Mouse (Mus musculus) limb, embryonic 14.5 days (tissue): ENCODE results near the gene Aoc1. TPM values are rescaled to one million over a fixed set of nuclear protein-coding genes. Genes with fewer than 3 reads are reported as not detected.
"Not testable (repeated sequence)": the region's sequence is repeated elsewhere in the genome, so short reads cannot be mapped to it uniquely, and the experiment has no call there.

Experiments
- ATAC-seq: fragments of 200-750 bp; cut with Nextera tagmentation; 2 replicates; pipeline ENCODE4 v1.8.0; 2017; ENCODE audit warnings: low read depth, moderate number of reproducible peaks, moderate TSS enrichment; ENCODE audit not compliant: low FRiP score
- DNase-seq: peaks from one replicate; pipeline ENCODE4 v3.0.0-alpha.2; 2015; ENCODE audit warnings: low spot score
- H3K27ac ChIP-seq: fragments of 300-500 bp; sonication (generic); replicated peaks from 2 replicates; pipeline ENCODE4 v1.5.1; 2014; ENCODE audit warnings: low read depth, mild to moderate bottlenecking, low read length, moderate library complexity, mixed read lengths
- H3K27me3 ChIP-seq: fragments of 300-500 bp; sonication (generic); 2 replicates; pipeline ENCODE4 v1.6.1; 2014; ENCODE audit warnings: low read length, mixed read lengths; ENCODE audit not compliant: control insufficient read depth, insufficient read depth
- H3K36me3 ChIP-seq: fragments of 300-500 bp; sonication (generic); 2 replicates; pipeline ENCODE4 v1.6.1; 2014; ENCODE audit warnings: mild to moderate bottlenecking, low read length, moderate library complexity, mixed read lengths; ENCODE audit not compliant: control insufficient read depth, insufficient read depth
- H3K4me1 ChIP-seq: fragments of 300-500 bp; sonication (generic); 2 replicates; pipeline ENCODE4 v1.6.1; 2014; ENCODE audit warnings: antibody characterized with exemption, low read length, mixed read lengths; ENCODE audit not compliant: control insufficient read depth, insufficient read depth
- H3K4me2 ChIP-seq: fragments of 300-500 bp; sonication (generic); replicated peaks from 2 replicates; pipeline ENCODE4 v1.6.1; 2014; ENCODE audit warnings: low read depth, mild to moderate bottlenecking, low read length, moderate library complexity; ENCODE audit not compliant: severe bottlenecking
- H3K4me3 ChIP-seq: fragments of 300-500 bp; sonication (generic); replicated peaks from 2 replicates; pipeline ENCODE4 v1.5.1; 2014; ENCODE audit warnings: low read length
- H3K9ac ChIP-seq: fragments of 300-500 bp; sonication (generic); 2 replicates; pipeline ENCODE4 v1.6.1; 2014; ENCODE audit warnings: mild to moderate bottlenecking, low read depth, low read length, moderate library complexity; ENCODE audit not compliant: severe bottlenecking
- H3K9me3 ChIP-seq: fragments of 300-500 bp; sonication (generic); 2 replicates; pipeline ENCODE4 v1.6.1; 2016; ENCODE audit warnings: low read length; ENCODE audit not compliant: control insufficient read depth
- POLR2A ChIP-seq: fragments of 200-500 bp; IDR thresholded peaks from 2 replicates; pipeline ENCODE4 v1.8.0; 2012; ENCODE audit warnings: inconsistent platforms, mild to moderate bottlenecking, moderate library complexity, borderline replicate concordance; ENCODE audit not compliant: insufficient read depth, insufficient read length; ENCODE audit errors: extremely low read depth
- WGBS: fragments of 180-500 bp; shearing (Covaris S2); extraction: QIAGEN DNeasy Blood & Tissue Kit; methylation state at CpG from one replicate; pipeline ENCODE4 v1.1.7; 2014; 5-methylcytosine and 5-hydroxymethylcytosine counted together
- polyA plus RNA-seq, 2 experiments: library from polyadenylated mRNA; depleted of rRNA in 1 of 2; stranded (reverse) in 1 of 2; unstranded in 1 of 2; fragments of >200 nt; fragmentation: Nextera tagmentation in 1 of 2; extraction: Ambion mirVana in 1 of 2; gene quantifications; 2 replicates each; pipeline versions ENCODE4 v1.2.1 to v1.2.3; 2012 to 2014

Gene Aoc1
- polyA plus RNA-seq, 2 experiments, result 0.34 TPM; not detected in 1

DNA sequence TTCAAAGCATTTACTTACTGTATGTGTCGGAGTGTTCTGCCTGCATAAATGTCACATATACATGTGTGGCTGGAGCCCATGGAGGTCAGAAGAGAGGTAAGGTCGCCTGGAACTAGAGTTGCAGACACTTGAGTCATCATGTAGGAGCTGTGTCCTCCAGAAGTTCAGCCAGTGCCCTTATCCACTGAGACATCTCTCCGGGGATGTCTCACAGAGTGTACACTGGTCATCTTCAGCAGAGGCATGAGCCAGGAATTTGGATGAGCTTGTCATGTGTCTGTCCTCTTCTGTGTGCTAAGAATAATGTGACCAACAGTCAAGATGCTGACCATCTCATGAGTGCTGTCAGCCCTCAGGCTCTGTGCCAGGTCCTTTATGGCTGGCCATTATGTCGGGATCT, 9.9 kb upstream of the Aoc1 start:
- Histone ChIP-seq H3K27me3 (no peaks in the 10 kb centered on the region), H3K9ac (no peak overlapping the region), H3K27ac (no peak overlapping the region), H3K36me3 (no peaks in the 10 kb centered on the region), H3K4me2 (no peak overlapping the region), H3K4me3 (no peak overlapping the region), H3K9me3 (no peaks in the 10 kb centered on the region), H3K4me1 (peaks cover 4% of the 10 kb centered on the region; the same call in 1 of the 2 replicates)
- DNase-seq (no peak), ATAC-seq (no peak)
- no peak for TF ChIP-seq POLR2A
- 77% methylated on average over 4 of the region's 4 CpGs for WGBS

DNA sequence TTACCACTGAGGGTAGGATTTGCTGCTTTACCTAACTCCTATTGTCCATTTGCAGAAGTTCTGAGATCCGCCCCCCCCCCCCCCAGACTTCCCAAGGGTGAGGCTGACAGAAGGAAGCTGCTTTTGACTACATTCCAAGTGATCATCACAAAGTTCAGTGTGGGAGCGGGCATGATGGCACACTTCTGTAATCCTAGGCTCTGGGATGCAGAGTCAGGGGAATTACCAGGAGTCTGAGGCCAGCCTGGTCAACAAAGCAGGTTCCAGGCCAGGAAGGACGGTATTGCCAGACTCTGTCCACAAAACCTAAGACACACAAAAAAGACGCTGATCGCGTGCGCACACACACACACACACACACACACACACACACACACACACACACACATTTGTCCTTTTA, 9.2 kb upstream of the Aoc1 start:
- Histone ChIP-seq H3K4me3 (no peak overlapping the region), H3K4me1 (peaks cover 4% of the 10 kb centered on the region; the same call in 1 of the 2 replicates), H3K9me3 (no peaks in the 10 kb centered on the region), H3K36me3 (no peaks in the 10 kb centered on the region), H3K27me3 (no peaks in the 10 kb centered on the region), H3K4me2 (no peak overlapping the region), H3K9ac (no peak overlapping the region), H3K27ac (no peak overlapping the region)
- ATAC-seq (no peak), DNase-seq (no peak)
- 90% methylated on average over 7 of the region's 7 CpGs for WGBS
- no peak for TF ChIP-seq POLR2A

DNA sequence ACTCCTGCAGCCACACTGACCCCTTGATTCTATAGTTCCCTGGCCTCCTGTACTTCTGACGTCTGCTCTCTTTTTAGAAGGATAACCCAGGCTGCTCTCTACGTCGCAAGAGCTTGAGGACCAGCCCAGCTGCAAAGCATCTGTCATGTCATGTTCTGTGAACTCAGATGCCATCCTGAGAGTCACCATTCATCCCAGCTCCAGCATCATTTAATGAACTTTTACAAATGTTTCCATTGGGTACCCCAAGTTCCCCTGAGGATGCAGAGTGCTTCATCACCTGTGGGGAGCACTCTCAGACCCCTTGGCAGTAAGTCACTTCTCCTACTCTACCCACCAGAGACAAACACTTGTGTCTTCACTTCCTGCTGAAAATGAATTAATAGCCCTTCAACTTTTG, 8.5 kb upstream of the Aoc1 start:
- no peaks in the 10 kb centered on the region for H3K27me3 ChIP-seq
- no peak overlapping the region for H3K9ac ChIP-seq
- H3K4me1 ChIP-seq, result peaks cover 4% of the 10 kb centered on the region; the same call in 1 of the 2 replicates
- H3K9me3 ChIP-seq, result no peaks in the 10 kb centered on the region
- H3K36me3 ChIP-seq, result no peaks in the 10 kb centered on the region
- ATAC-seq, result no peak
- no peak overlapping the region for H3K4me3 ChIP-seq
- no peak for DNase-seq
- no peak for TF ChIP-seq POLR2A
- H3K27ac ChIP-seq, result no peak overlapping the region
- no peak overlapping the region for H3K4me2 ChIP-seq
- WGBS, result 58% methylated on average over 3 of the region's 3 CpGs

DNA sequence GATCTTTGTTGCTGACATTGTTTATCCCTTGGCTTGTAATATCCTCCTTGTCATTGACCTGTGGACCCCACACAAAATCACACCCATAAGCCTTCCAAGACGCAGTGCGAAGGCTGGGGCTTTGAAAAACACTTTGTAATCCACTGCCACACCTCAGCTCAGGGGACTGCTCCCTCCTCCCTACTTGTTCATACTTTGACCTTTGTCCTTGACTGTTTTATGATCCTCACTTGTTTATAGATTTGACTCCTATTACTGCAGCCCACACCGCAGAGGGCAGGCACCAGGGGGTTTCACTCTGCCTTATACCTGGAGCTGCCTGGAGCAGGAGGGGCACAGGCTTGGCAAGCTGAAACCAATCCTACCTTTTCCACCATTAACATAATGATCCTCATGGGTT, 8.0 kb upstream of the Aoc1 start:
- Histone ChIP-seq H3K9ac (no peak overlapping the region), H3K4me2 (no peak overlapping the region), H3K4me1 (peaks cover 4% of the 10 kb centered on the region; the same call in 1 of the 2 replicates), H3K27me3 (no peaks in the 10 kb centered on the region), H3K27ac (no peak overlapping the region), H3K9me3 (no peaks in the 10 kb centered on the region), H3K4me3 (no peak overlapping the region), H3K36me3 (no peaks in the 10 kb centered on the region)
- no peak for ATAC-seq
- WGBS, result 38% methylated on average over 3 of the region's 3 CpGs
- no peak for DNase-seq
- TF ChIP-seq POLR2A, result no peak

DNA sequence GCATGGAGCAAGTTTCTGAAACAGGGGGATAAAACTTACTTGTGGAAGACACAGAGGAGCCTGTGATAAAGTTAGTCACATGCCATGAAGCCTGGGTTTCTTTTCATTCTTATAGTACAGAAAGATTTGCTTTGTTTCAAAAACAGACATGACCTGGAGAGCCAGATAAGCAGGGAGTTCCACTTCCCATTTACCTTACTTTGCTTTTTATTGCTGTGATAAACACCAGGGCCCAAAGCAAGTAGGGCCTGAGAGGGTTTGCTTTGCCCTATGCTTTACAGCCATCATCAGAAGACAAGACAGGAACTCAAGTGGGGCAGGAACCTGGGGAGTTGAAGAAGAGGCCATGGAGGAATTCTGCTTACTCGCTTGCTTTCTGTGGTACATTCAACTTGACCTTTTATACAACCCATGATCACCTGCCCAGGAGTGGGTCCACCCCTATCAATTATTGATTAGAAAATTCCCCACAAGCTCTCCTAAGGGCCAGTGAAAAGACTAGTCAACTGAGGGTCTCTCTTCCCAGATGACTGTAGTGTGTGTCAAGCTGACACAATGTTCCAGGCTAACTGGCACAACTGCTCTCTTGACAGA, 7.4 kb upstream of the Aoc1 start:
- 77% methylated on average over 1 of the region's 1 CpGs for WGBS
- Histone ChIP-seq H3K9ac (no peak overlapping the region), H3K4me3 (no peak overlapping the region), H3K4me1 (peaks cover under 1% of the 10 kb centered on the region; the same call in 1 of the 2 replicates), H3K36me3 (no peaks in the 10 kb centered on the region), H3K4me2 (no peak overlapping the region), H3K27me3 (no peaks in the 10 kb centered on the region), H3K9me3 (no peaks in the 10 kb centered on the region), H3K27ac (no peak overlapping the region)
- ATAC-seq, result no peak
- DNase-seq, result no peak
- no peak for TF ChIP-seq POLR2A

DNA sequence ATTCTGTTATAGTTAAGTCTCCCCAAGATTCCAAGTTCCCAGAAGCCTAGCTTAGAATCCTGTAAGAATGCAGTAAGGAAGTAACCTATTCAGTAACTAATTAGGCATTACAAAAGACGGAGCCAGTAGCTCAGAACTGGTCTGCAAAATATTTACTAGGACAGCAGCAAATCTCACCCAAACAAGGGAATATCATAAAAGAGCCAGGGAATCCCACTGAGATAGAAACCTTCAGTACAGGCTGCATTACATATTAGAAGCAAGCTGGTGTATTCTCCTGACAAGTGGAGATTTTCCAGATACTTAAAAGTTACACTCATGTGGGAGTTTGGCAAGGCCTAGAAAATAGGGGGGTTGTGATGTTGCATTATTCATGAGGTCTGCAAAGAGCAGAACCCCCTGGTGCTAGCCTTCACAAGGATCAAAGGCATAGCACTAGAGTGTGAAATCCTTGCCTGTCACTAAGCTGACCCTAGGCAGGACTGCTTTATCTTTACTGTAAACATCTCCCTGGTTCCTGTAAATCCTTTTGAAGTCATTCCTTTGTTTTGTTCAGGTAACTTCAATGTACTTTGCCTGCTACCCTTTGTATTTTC, 6.2 kb upstream of the Aoc1 start:
- not testable (repeated sequence) for H3K27me3 ChIP-seq, DNase-seq, ATAC-seq, H3K4me3 ChIP-seq, H3K4me1 ChIP-seq, H3K27ac ChIP-seq, H3K4me2 ChIP-seq, H3K36me3 ChIP-seq, H3K9me3 ChIP-seq, H3K9ac ChIP-seq
- 23% methylated on average over 1 of the region's 1 CpGs for WGBS
